Mouse (Mus musculus) kidney, adult 2 months (tissue): ENCODE measurements around the gene Magi2. TPM values are rescaled to one million over a fixed set of nuclear protein-coding genes. Genes with fewer than 3 reads are reported as not detected.
"Not testable (repeated sequence)": the region's sequence is repeated elsewhere in the genome, so short reads cannot be mapped to it uniquely, and the experiment has no call there.

Experiments used
- DNase-seq: peaks from one replicate; pipeline ENCODE4 v3.0.0; 2021
- H3K27ac ChIP-seq: fragments of 200-500 bp; 2 replicates; pipeline ENCODE4 v1.5.1; 2012; ENCODE audit warnings: low read depth, low read length, control low read depth, inconsistent platforms; ENCODE audit not compliant: insufficient read depth
- H3K27me3 ChIP-seq: fragments of 200-500 bp; replicated peaks from 2 replicates; pipeline ENCODE4 v1.6.1; 2012; ENCODE audit warnings: mild to moderate bottlenecking, moderate library complexity, low read length, inconsistent platforms; ENCODE audit not compliant: control insufficient read depth, insufficient read depth
- H3K36me3 ChIP-seq: fragments of 200-500 bp; 2 replicates; pipeline ENCODE4 v1.6.1; 2012; ENCODE audit warnings: mild to moderate bottlenecking, moderate library complexity, low read length, inconsistent platforms; ENCODE audit not compliant: control insufficient read depth, insufficient read depth
- H3K4me1 ChIP-seq: fragments of 200-500 bp; 2 replicates; pipeline ENCODE4 v1.6.1; 2011; ENCODE audit warnings: low read length; ENCODE audit not compliant: control insufficient read depth, insufficient read depth
- H3K4me3 ChIP-seq: fragments of 200-500 bp; 2 replicates; pipeline ENCODE4 v1.5.1; 2011; ENCODE audit warnings: mild to moderate bottlenecking, low read depth, low read length, control low read depth; ENCODE audit not compliant: insufficient read depth
- CTCF ChIP-seq: fragments of 200-500 bp; conservative IDR thresholded peaks from 2 replicates; pipeline ENCODE4 v1.5.1; 2011; ENCODE audit warnings: low read depth, mild to moderate bottlenecking, control low read depth, low read length, moderate library complexity, mixed read lengths; ENCODE audit not compliant: insufficient read depth, insufficient read length
- POLR2A ChIP-seq: fragments of 200-500 bp; IDR thresholded peaks from one replicate; pipeline ENCODE4 v1.6.1; 2011; ENCODE audit warnings: low read depth, low read length, control low read depth
- WGBS: fragments of 180-500 bp; shearing (Covaris S2); methylation state at CpG from one replicate; pipeline ENCODE4 v1.1.7; 2018; 5-methylcytosine and 5-hydroxymethylcytosine counted together
- polyA plus RNA-seq: library from polyadenylated mRNA; depleted of rRNA; stranded (reverse); fragments of >200 nt; gene quantifications from 2 replicates; pipeline ENCODE4 v1.2.3, GENCODE M21; 2012

Gene Magi2
- polyA plus RNA-seq, 1 experiment: 6.1 TPM

GRCm38 (mm10) chr5:20256933-20257332 is 1030.1 kb downstream of the Magi2 start:
- H3K36me3 ChIP-seq: no peaks in the 10 kb centered on the region
- no peaks in the 10 kb centered on the region for H3K4me1 ChIP-seq
- DNase-seq: no peak
- no peak overlapping the region for H3K27ac ChIP-seq
- no peaks in the 10 kb centered on the region for H3K27me3 ChIP-seq
- WGBS: 45% methylated on average over 2 of the region's 2 CpGs
- TF ChIP-seq POLR2A: no peak
- no peak for TF ChIP-seq CTCF
- H3K4me3 ChIP-seq: no peak overlapping the region

DNA sequence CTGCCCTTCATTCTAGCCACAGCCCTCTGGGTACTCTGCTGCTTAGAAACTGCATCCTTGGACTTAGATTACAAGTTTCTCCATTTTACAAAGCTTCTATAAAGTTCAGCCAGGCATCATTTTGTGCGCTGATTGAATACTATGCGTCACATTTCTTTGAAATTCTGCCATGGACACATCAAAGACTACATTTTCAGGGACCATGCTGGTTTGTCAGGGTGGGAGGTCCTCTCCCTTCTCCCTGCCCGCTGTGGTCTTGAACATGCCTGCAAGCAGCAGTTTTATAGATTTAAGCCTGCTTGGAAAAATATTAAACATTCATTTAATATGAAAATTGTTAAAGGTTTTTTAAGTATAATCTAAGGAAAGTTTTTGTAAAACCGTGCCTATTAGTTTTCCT is 1030.6 kb downstream of the Magi2 start:
- no peak for DNase-seq
- Histone ChIP-seq H3K4me3 (no peak overlapping the region), H3K4me1 (no peaks in the 10 kb centered on the region), H3K27ac (no peak overlapping the region), H3K27me3 (no peaks in the 10 kb centered on the region), H3K36me3 (no peaks in the 10 kb centered on the region)
- TF ChIP-seq POLR2A (no peak), CTCF (no peak)
- WGBS: 91% methylated on average over 4 of the region's 4 CpGs

GRCm38 (mm10) chr5:20259719-20260118 is 1032.9 kb downstream of the Magi2 start:
- TF ChIP-seq POLR2A (no peak), CTCF (no peak)
- 84% methylated on average over 3 of the region's 3 CpGs for WGBS
- Histone ChIP-seq H3K4me3 (no peak overlapping the region), H3K27ac (no peak overlapping the region), H3K36me3 (no peaks in the 10 kb centered on the region), H3K4me1 (no peaks in the 10 kb centered on the region), H3K27me3 (no peaks in the 10 kb centered on the region)
- DNase-seq: no peak

DNA sequence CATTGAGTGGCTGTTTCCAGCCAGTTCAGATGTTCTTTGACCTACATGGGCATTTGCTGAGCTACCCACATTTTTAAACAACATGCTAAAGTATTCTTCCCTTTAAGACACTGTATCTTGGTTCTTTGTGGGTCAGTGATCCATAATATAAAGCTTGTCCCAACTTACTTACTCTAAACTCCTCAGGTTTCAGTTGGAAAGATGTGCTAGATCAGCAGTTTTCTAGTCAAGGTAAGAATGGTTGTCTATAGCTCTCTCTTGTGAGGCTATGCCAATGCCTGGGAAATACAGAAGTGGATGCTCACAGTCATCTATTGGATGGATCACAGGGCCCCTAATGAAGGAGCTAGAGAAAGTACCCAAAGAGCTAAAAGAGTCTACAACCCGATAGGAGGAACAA is 1045.8 kb downstream of the Magi2 start:
- H3K36me3 ChIP-seq, H3K27me3 ChIP-seq, DNase-seq, H3K4me1 ChIP-seq, H3K4me3 ChIP-seq, H3K27ac ChIP-seq: not testable (repeated sequence)
- 94% methylated on average over 1 of the region's 1 CpGs for WGBS

GRCm38 (mm10) chr5:20275632-20276031 is 1048.8 kb downstream of the Magi2 start:
- no peaks in the 10 kb centered on the region for H3K27me3 ChIP-seq
- WGBS: 93% methylated on average over 2 of the region's 2 CpGs

DNA sequence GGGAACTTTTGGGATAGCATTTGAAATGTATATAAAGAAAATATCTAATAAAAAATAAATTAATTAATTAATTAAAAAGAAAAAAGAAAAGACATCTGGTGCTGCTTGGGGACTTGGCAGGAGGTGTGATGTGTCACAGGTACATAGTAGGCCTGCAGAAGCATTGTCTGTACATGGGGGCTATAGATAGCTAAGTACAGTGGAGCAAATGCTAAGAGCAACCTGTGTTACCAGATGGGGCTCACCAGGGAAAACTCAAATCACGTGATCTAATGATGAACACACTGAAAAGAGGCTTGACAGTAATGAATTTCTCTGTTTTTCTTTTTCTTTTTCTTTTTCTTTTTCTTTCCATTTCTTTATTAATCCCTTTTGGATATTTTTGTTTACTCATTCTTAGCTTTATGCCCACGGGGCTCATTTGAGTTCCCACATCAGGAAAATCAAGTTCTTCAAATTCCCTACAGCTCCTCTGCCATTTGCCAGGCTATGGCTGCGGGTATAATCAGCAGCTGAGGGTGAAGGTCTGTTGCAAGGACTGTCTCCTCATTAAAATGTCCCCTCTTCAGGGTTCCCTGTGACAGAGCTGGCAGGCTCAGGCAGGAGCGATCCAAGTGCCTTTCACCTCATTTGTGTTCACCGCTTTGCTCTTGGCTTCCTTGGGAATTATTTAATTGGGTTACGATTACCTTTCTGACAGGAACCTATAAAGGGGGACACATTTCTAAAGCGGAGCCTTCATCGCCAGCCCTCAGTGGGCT is 1058.4 kb downstream of the Magi2 start:
- TF ChIP-seq POLR2A (no peak), CTCF (no peak)
- Histone ChIP-seq H3K4me3 (no peak overlapping the region), H3K27me3 (no peaks in the 10 kb centered on the region), H3K36me3 (no peaks in the 10 kb centered on the region), H3K4me1 (no peaks in the 10 kb centered on the region), H3K27ac (no peak overlapping the region)
- WGBS: 86% methylated on average over 8 of the region's 8 CpGs
- no peak for DNase-seq

More at GRCm38 (mm10) chr5:20275632-20276031, 1048.8 kb downstream of the Magi2 start:
- no peak overlapping the region for H3K4me3 ChIP-seq
- TF ChIP-seq POLR2A: no peak
- no peak for TF ChIP-seq CTCF
- H3K4me1 ChIP-seq: no peaks in the 10 kb centered on the region
- no peak for DNase-seq
- H3K27ac ChIP-seq: no peak overlapping the region
- H3K36me3 ChIP-seq: no peaks in the 10 kb centered on the region

- DNase-seq: peak; percentile 52
These were observed 1067.7 kb downstream of the Magi2 start for GRCm38 (mm10) chr5:20294521-20294920.

More at GRCm38 (mm10) chr5:20294521-20294920, 1067.7 kb downstream of the Magi2 start:
- TF ChIP-seq POLR2A (no peak), CTCF (no peak)
- no peaks in the 10 kb centered on the region for H3K27me3 ChIP-seq
- 23% methylated on average over 11 of the region's 11 CpGs for WGBS
- H3K4me1 ChIP-seq: peaks cover 6% of the 10 kb centered on the region; the same call in 1 of the 2 replicates
- H3K36me3 ChIP-seq: no peaks in the 10 kb centered on the region
- H3K27ac ChIP-seq: peak overlapping the region; percentile 89
- H3K4me3 ChIP-seq: no peak overlapping the region
